Mouse (Mus musculus) spleen, postnatal 10 days (tissue): ENCODE measurements around the gene Trpv4.

Experiments
- DNase-seq, 2 experiments: peaks; one replicate each; pipeline ENCODE4 v3.0.0; 2021 to 2022; ENCODE audit warnings: low spot score in 2 of 2

Gene Trpv4

DNA sequence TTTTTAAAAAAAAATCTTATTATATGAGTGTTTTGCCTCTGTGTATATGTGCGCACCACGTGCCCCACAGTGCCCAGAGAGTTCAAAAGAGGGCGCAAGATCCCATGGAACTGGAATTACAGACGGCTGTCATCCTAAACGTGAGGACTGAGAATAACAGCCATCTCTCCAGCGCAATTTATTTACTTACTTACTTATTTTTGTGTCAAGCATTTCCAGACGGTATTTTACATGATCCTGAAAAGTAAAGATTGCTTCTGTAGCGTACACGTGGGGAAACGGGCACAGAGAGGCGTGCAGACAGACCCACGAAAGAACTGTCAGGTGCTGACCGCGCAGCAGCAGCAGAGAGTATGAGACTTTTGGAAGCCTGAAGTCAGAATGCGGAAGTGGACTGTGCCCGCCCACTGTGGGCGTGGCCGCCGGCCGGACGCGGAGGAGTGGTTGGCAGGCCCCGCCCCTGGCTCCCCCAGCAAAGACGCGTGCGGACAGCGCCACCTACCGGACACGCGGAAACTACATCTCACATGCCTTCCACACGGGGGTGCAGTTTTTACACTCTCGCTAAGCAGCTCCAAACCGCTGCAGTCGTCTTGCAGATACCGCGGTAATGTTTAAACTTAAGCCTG lies 9.1 kb upstream of the Trpv4 start:
- peak; percentile 99 for DNase-seq

DNA sequence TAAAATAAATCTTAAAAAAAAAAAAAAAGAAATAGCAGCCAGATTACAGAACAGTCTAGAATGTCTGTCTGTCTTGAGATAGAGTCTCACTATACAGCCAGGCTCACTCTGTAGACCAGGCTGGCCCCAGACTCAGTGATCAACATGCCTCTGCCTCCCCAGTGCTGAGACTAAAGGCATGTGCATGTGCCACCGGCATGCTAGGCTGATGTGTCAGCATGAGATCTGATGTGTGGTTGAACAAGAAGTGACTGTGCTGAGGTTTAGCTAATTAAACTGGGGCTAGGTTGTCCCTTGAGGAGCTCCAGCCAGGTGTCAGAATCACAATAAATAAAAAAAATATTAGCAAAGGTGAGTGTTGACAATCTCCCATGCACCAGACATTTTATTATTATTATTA lies 8.4 kb upstream of the Trpv4 start:
- no peak for DNase-seq

DNA sequence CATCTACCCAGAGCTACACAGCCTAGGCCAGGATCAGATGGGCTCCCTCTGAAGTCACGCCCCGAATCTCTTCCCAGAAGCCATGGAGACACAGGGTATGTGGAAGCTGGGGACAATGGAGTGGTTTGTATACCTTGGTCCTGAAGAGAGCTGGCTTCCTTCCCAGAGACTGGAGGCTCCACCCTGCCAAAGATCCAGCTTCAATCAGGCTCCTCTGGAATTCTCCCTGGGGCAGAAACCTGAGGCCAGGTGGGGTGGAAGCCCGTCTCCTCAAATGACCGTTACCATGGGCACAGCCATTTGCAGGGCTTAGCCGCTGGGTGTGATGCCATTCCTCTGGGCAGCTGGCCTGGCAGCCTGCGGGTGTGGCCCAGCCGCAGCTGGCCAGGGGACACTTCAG lies 6.5 kb upstream of the Trpv4 start:
- no peak for DNase-seq

DNA sequence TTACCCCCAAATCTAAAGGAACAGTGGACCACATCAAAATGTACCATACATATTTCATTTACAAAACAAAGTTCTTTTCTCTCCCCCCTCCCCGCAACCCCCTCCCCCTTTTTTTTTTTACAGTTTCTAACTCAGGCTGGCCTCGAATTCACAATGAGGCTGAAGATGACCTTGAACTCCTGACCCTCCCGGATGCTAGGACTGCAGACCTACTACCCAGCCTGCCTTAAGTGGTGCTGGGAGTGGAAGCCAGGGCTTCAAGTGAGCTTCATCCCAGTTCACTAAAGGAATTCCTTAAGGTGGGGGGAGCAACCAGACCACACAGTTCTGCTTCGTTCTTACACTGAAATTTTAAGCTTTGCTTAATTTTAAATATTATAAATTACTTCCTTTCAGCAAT lies 5.9 kb upstream of the Trpv4 start:
- no peak for DNase-seq

DNA sequence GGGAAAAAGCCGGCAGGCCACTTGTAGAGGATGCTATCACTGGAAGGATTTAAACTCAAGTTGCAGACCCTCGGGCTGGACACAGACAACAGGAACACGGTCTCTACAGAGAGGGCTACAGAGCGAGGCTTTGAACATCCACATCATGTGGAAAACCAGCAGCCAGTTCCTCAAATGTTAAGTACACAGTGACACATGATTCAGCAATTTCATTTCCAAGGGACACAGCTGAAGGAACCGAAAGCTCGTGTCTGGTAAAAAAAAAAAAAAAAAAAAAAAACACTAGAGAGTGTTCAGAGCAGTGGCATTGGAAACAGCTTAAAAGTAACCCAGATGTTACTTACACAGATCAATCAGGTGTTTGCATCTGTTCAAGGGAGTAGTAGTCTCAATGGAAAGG lies 2.8 kb upstream of the Trpv4 start:
- no peak for DNase-seq

DNA sequence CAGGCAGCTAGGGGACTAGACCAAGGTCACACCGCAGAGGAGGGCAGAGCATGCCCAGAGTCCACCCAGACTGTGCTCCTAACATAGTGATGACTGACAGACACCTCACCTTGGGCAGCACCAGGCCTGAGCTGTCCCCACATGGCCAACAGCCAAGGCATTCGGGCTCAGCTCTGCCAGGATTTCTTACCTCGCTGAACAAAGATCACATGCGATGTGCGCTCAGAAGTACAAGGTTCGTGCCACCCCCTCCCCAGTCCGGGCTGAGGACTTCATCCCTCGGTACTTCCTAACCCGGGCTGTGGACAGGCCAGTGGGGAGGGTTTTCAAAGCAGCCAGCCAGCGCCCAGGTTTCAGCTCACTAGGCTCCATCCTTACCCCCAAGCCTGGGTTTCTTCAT lies 795 bp downstream of the Trpv4 start:
- no peak for DNase-seq

DNA sequence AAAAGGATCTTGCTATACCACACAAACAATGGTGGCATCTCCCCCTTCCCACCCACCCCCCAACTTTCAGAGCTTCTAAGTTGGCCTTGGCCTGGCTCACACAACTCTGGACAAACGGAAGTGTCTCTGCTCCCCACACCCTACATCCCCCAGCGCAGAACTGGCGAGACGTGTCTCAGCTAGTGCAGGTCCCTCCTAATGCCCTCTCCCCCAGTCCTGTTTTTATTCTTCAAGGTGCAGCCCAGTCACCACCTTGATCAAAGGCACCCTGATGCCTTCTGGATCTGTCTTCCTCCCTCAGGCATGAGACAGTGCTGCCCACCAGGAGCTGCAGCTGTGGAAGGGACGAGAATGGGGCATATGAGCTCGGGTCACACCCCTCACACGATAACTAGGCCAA lies 1.9 kb downstream of the Trpv4 start:
- no peak for DNase-seq

DNA sequence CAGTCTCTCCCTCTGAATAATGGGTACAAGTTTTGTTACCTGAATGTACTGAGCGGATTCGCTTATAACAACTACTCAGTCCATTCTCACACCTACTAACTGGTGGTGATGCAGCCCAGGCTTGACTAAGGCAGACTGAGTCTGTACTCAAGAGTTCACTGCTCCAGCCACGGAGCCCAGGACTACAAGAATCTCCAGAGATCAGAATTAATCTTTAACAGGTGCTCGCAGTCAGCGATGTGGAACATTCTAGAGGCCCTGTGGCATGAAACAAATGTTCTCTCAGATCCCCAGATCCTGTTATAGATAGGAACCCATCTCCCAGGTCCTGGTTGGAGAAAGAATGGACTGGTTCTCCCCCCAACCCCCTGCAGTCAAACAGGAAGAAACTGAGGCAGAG lies 2.5 kb downstream of the Trpv4 start:
- no peak for DNase-seq

DNA sequence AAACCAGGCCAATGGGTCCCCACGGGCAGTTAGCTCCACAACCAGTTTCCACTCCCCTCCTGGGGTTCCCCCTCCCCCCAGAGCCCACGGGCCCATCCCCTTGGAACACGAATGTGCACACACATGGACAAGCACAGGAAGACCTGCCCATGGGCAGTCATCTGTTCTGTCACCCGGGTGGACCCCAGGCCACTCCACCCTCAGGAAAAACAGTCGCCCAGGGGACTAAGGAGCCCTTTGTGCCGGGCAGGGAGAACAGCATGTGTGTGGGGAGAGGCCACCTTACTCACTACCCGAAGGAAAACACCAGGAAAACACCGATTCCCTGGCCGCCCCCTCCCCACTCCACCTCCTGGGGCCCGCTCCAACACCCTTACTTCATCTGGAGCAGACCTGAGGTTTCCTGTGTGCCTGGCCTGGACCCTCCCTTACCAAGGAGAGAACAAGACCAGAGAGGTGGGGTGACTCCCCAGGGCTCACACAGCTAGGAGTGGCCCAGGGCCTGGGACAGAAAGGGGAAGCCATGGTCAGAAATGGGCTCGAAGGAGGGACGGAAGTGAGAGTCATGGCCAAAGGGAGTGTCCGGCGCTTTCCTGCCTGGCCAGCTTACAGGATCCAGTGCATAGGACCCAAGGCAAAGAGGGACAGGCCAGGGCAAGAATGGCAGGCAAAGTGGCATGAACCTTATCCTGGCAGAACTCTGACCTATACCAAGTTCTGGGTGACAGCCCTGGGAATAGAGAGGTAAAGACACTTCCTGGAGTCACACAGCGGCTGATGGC lies 4.4 kb downstream of the Trpv4 start:
- no peak for DNase-seq

DNA sequence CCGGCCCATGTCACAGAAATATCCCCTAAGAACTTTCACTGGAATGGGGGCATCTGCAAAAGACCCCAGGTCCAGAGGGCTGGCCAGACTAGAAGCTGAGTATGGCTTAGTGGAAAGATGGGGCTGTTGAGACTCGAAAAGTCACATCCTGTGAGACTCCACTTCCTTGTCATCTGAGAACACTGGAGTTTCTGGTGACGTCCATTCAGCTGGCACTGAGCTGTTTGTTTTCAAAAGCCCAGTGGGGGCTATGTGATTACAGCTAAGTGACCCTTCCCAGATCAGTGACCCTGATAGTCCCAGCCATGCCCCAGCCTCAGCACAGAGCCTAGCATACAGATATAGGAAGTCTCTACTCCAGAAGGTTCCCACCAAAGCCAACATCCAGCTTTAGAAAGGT lies 6.8 kb downstream of the Trpv4 start:
- DNase-seq: no peak

DNA sequence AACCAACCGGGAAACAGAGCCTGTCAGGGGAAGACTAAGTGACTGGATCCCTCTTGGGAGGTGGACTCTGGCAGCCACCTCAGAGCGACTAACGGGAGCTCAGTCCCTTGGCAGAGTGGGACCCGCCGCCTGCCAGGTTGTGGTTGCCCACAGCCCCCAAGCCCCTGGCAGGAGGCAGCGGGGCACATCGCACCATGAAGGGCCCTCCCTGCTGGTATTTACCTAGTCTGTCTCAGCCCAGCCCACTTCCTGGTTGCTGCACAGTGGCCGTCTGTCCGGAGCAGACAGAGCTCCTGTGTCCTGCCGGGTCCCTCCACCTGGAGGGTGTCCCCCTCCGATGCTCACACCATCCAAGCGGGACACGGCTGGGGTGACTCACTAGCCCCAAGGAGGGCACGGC lies 7.2 kb downstream of the Trpv4 start:
- DNase-seq: no peak

DNA sequence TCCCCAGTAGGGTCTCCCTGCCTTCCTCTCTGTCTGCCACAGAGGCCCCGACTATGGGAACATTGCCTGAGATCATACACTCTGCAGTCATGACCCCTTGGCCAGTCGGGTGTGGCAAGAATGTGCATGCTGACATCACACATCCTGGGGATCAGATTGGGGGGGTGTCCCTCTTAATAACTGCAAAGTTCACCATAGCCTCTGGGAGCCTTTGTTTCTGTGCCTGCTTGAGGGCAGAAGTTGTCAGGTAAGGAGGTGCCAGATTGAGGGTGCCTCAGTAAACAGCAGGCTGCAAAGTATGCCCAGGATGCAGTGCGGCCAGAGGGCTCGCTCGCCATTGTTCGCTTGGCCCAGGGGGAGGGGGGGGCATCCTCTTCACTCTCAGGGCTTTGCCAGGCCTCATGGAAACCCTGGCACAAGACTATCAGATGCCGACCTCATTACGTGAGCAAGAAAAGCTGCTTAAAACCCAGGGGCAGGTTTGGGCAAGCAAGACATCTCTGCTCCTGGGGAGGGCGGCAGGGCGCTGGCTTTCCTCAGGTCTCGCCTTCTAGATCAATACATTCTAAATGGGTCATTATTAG lies 9.4 kb downstream of the Trpv4 start:
- DNase-seq: no peak

DNA sequence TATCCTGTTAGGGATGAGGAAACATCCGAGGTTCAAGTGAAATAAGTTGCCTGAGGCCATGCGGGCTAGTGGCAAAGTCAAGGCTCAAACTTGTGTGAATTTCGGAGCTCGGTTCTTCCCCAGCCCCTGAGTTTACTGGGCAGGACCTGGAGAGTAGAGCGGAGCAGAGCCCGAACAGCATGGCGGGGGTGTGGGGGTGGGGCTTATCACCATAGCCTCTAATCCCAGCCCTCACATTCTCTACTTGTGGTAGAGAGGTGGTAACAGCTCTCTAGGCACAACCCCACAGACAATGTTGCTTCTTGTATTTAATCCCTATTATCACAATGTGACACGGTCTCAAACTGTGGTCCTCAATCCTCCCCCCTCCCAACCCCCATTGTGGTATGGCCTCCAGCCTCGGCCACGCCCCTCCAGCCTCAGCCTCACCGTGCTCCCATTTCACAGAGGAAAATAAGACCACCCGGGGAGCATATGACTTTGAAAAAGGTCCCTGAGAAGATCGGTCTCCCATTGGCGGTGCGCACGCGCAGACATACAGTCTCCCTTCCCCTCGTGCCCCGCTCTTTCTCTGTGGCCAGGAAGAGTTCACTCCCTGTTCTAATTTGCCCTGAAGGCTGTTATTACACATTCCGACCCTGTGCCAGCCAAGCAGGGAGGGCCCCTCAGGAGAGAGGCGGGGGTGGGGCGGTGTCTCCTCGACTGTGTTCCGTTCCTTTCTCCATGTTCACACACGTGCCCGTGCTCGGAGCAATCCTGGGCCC lies 10.8 kb downstream of the Trpv4 start:
- DNase-seq: peak in 1 of 2 experiments; percentile 34

DNA sequence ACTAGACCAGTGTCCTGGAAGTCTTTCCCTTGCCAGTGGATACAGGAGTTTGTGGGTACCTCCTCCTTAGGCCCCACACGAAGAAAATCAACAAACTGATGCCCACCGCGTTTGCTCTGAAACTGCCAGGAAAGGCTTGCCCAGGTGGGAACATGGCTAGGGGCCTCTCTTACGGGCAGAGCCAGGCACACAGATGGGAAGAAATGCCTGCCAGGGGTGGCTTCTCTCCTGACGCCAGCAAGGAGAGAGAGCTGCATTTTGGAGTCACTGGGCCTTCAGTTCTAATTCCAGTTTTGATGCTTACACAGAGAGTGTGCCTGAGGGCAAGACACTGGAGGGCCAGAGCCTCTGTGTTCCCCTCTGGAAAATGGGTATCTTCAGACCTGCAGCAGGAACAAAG lies 12.3 kb downstream of the Trpv4 start:
- no peak for DNase-seq

DNA sequence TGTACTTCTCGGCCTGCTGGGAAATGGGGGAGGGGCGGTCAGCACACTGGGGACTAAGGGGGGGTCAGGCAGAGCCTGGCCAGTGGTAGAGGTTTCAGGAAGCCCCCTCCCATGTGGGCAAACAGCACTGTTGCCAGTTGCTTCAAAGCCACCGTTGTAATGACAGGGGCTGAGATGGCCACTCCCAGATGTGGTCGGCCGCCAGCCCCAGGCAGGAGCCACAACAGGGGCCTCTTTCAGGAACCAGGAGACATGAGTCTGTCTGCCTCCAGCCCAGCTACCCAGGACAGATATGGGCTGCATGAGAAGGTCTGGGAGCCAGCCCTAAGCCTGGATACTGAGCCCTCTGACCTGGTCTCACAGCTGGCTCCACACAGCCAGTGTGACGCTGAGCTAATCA lies 13.3 kb downstream of the Trpv4 start:
- DNase-seq: no peak

DNA sequence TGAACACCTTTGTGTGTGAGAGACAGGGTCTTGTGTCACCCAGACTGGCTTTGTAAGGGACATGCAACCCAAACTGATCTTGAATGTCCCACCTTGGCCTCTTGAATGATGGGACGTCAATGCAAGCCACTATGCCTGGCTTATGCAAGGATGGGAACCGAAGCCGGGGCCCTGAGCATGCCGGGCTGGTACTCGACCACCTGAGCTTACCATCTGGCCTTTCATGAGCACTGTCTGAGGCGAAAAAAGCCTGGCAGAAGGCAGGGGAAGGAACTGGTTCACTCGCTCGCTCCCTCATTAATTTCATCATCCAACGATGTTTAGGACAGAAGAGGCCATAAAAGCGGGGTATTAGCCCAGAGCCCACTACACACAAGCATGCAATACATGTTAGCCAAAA lies 17.4 kb downstream of the Trpv4 start:
- no peak for DNase-seq

DNA sequence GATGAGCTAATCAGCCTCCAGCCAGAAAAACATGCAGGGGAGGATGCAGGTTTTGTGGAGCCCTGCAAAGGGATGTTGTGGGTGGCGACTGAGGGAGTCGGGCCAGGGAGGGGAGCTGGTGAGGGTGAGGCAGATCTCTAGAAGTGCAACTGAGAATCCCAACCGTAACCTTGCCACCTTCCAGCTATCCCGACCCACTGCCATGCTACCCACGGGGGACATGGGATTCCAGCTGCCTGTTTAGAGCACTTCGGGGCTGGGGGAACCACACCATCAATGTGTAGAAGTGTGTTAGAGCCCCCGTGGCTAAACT lies 18.6 kb downstream of the Trpv4 start:
- no peak for DNase-seq

DNA sequence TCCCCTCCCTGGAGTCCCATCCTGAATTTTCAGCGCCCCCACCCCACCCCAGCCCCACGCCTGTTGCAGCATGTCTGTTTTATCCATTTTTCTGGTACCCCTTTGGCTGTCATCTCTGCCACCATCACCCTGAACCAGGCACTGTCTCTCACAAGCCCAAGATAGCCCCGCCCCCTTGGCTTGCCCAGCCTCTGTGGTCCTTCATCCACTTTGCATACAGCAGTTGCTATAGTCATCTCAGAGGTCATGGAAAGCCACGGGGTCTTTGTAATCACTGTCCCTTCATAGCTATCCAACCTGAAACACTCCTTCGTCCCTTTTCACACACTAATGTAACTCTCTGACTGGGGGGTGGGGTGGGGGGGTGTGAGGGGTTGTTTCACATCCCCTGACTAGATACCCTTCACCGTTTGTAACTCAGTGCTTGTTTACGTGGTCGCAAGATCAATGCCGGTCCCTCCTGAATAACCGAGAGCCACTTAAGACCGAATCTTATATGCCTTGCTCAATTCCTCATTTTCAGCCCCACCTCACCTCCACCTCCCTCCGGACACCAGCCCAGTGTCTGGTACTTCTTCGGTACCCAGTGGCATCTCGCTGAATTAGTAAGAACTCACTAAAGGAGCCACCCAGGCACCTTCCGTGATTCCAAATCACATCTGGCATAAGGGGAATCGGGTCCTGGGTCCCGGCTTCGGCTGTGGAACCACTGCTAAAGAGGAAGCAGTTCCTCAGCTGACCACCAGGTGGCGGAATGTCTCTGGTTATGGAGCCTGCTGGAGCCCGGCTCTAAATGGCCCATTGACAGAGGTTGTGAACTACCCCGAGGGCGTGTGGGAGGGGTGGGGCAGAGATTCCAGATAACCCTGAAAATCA lies 19.2 kb downstream of the Trpv4 start:
- peak; percentile 82 to 90 for DNase-seq

DNA sequence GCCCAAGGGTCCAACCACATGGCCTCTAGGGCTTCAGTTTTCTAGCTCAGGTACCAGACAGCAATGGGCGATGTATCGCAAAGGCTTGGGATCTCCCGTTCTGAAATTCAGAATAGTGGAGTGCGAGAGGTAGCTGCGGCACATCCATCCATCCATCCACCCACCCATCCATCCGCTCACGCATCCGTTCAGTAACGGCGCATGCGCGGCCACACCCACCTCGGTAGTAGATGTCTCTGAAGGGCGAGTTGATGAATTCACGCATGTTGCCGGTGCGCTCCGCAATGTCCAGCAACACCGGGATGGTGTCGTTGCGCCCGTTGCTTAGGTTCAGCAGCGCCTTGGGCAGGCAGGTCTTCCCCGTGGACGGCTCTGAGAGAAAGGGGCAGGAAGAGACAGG lies 22.1 kb downstream of the Trpv4 start:
- no peak for DNase-seq

DNA sequence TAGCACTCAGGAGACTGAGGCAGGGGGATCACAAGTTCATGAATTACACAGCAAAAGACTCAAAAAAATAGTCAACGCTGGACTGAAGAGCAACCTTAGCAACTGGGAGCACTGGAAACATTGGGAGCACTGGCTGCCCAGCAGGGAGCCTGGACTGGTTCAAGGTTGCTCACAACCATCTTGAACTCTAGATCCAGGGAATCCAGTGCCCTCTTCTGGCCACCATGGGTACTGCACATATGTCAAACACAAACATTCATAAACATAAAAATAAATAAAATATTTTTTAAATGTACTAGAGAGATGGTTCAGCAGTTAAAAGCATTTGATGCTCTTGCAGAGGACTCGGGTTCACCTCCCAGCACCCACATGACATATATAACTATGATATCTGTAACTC lies 26.9 kb downstream of the Trpv4 start:
- DNase-seq: peak in 1 of 2 experiments; percentile 68

DNA sequence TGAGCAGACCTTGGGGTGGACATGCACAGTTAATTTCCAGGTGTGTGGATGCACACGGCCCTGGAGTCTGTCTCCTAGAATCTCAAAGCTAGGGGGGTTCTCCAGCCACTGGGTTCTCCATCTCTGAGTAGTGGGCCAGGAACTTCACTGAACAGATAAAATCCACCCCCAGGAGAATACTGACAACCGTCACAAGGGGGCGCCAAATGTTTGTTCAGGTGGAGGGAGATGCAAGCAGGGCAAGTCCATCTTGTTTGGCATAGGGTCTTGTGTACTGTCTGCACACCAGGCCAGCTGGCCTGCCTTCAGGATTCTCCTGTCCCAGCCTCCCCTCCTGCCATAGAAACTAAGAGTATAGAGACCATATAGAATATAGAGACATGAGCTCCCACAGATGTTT lies 32.6 kb downstream of the Trpv4 start:
- peak; percentile 57 to 82 for DNase-seq

DNA sequence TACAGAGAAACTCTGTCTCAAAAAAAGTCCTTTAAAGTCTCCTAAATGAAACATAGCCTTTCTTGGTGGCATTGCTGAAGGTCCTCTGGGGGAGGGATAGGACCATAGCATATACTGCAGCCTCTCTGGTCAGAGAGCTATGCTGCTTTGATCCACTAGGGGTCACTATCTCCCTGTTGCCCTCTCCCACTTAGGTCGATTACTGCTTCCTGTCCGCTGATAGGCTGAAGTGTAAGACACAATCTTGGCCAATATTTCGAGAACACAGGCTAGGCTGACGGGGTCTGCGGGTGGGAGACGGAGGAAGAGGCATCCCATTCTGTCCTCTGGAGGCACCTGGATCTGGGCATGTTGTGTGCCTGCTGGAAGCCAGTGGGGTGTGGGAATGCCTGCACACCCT lies 37.9 kb downstream of the Trpv4 start:
- no peak for DNase-seq
